Mouse (Mus musculus) olfactory bulb, adult 2 months (tissue): ENCODE measurements at regions not wholly inside any gene's neighbourhood (a gene's known extent, or its start where the extent isn't known, plus 50 kb on each side); places are given as distances from the start of the nearest gene placed in this dataset.

Experiments used
- H3K27ac ChIP-seq: fragments of 200-500 bp; 2 replicates; pipeline ENCODE4 v1.5.1; 2012; ENCODE audit warnings: low read depth, low read length; ENCODE audit not compliant: insufficient read depth
- H3K4me1 ChIP-seq: fragments of 200-500 bp; 2 replicates; pipeline ENCODE4 v1.6.1; 2012; ENCODE audit warnings: low read length; ENCODE audit not compliant: control insufficient read depth, insufficient read depth
- H3K4me3 ChIP-seq: fragments of 200-500 bp; 2 replicates; pipeline ENCODE4 v1.5.1; 2012; ENCODE audit warnings: mild to moderate bottlenecking, low read depth, low read length, moderate library complexity; ENCODE audit not compliant: insufficient read depth
- CTCF ChIP-seq: fragments of 200-500 bp; IDR thresholded peaks from 2 replicates; pipeline ENCODE4 v1.5.1; 2012; ENCODE audit warnings: low read depth, mild to moderate bottlenecking, low read length, moderate library complexity; ENCODE audit not compliant: insufficient read depth
- POLR2A ChIP-seq: fragments of 200-500 bp; IDR thresholded peaks from 2 replicates; pipeline ENCODE4 v1.6.1; 2012; ENCODE audit warnings: mild to moderate bottlenecking, low read depth, low read length, moderate library complexity; ENCODE audit not compliant: insufficient read depth
- WGBS: fragments of 180-500 bp; shearing (Covaris S2); methylation state at CpG from one replicate; pipeline ENCODE4 v1.1.7; 2018; 5-methylcytosine and 5-hydroxymethylcytosine counted together

DNA sequence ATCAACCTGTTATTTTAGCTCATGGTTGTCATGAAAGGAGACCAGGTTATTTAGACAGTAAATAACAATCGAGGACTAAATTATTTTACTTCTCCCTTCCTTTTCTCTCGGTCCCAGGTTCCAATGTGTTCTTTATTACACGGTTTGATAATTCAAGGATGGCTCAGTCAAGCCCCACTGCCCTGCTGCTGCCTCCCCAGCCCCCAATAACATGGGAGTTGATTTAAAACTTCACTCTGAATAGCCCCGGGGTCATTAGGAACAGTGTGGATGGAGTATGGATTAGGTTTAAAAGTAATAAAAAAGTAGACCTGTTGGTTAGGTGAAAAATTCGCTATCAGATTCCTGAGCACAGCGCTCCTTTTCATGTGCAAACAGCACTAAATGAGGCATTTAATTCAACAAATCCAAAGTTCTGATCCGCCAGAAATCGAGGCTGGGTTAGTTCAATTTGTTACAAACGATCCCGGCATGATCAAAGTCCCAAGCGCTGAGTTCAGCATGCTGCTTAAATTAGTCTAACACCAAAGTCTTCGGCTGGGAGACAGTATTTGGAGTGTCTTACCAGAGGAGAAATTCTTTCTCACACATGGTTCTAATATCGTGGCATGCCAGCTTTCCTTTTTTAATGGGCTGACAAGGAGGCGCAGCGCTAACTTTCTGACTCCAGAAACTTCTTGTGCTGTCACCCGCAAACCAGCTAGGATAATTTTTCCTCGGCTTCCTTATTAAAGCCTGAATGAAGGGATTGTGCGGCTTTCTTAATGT lies 146.5 kb upstream of the Irx3 start:
- no peak overlapping the region for H3K4me3 ChIP-seq
- 44% methylated on average over 18 of the region's 18 CpGs for WGBS
- TF ChIP-seq CTCF (no peak), POLR2A (no peak)
- H3K27ac ChIP-seq = no peak overlapping the region
- H3K4me1 ChIP-seq = no peaks in the 10 kb centered on the region

- no peak overlapping the region for H3K4me3 ChIP-seq
- TF ChIP-seq POLR2A = no peak
- no peak for TF ChIP-seq CTCF
- no peak overlapping the region for H3K27ac ChIP-seq
- WGBS = 67% methylated on average over 5 of the region's 5 CpGs
- H3K4me1 ChIP-seq = no peaks in the 10 kb centered on the region
Measured at GRCm38 (mm10) chr8:91941005-91941404, 139.1 kb upstream of the Irx3 start.

DNA sequence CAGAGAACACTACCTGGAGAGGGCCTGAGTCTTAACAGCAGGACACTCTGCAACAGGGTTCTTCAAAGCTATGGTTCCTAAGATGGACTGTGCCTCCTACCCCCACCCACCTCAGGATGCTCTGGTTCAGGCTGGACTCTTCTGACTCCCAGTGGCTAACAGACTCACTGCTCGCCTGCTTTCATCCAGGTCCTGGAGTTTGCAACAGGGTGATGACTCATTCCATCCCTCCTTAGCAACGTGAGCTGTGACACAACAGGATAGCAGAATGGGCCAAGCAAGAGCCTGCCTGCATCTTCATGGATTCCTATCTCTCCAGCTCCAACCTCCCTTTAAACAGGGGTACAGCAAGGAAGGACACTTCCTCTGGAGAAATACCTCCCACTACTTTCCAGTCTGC lies 135.4 kb upstream of the Irx3 start:
- Histone ChIP-seq H3K27ac (no peak overlapping the region), H3K4me1 (no peaks in the 10 kb centered on the region), H3K4me3 (no peak overlapping the region)
- TF ChIP-seq CTCF = no peak
- whole genome bisulfite sequencing = 31% methylated on average over 2 of the region's 2 CpGs

- TF ChIP-seq CTCF = no peak
- no peak for TF ChIP-seq POLR2A
- WGBS = 88% methylated on average over 4 of the region's 4 CpGs
- Histone ChIP-seq H3K4me3 (no peak overlapping the region), H3K4me1 (no peaks in the 10 kb centered on the region), H3K27ac (no peak overlapping the region)
Measured at GRCm38 (mm10) chr8:91930520-91930919, 128.7 kb upstream of the Irx3 start.

- TF ChIP-seq CTCF = no peak
- TF ChIP-seq POLR2A = no peak
- Histone ChIP-seq H3K4me3 (no peak overlapping the region), H3K4me1 (no peaks in the 10 kb centered on the region), H3K27ac (no peak overlapping the region)
- WGBS = 88% methylated on average over 8 of the region's 8 CpGs
Measured at GRCm38 (mm10) chr8:91925968-91926524, 124.2 kb upstream of the Irx3 start.

GRCm38 (mm10) chr8:91924152-91924551 lies 122.3 kb upstream of the Irx3 start:
- 96% methylated on average over 4 of the region's 4 CpGs for WGBS
- Histone ChIP-seq H3K27ac (no peak overlapping the region), H3K4me3 (no peak overlapping the region), H3K4me1 (no peaks in the 10 kb centered on the region)
- TF ChIP-seq POLR2A = no peak
- TF ChIP-seq CTCF = no peak

- Histone ChIP-seq H3K4me1 (no peaks in the 10 kb centered on the region), H3K4me3 (no peak overlapping the region), H3K27ac (no peak overlapping the region)
- 91% methylated on average over 3 of the region's 3 CpGs for WGBS
- no peak for TF ChIP-seq CTCF
- TF ChIP-seq POLR2A = no peak
Measured at GRCm38 (mm10) chr8:91922211-91922874, 120.5 kb upstream of the Irx3 start.

DNA sequence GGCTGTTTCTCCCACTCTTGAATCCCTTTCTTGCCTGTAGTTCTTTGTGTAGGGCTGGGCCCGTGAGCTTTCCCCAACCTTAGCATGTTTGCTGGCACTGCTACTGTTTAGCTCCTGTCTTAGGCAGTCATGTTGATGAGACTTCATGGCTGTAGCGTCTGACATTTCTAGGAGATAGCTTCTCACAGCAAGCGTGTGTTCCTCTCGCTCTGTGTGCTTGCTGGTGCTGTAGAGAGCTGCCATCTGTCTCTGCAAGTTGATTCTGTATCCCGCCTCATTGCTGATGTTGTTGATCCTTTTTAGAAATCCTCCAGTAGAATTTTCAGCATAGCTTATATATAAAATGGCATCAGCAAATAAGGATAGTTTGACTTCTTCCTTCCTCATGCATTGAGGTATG lies 116.0 kb upstream of the Irx3 start:
- Histone ChIP-seq H3K4me1 (no peaks in the 10 kb centered on the region), H3K27ac (no peak overlapping the region), H3K4me3 (no peak overlapping the region)
- WGBS = 92% methylated on average over 5 of the region's 5 CpGs
- TF ChIP-seq CTCF (no peak), POLR2A (no peak)

GRCm38 (mm10) chr8:91913971-91914370 lies 112.1 kb upstream of the Irx3 start:
- TF ChIP-seq CTCF = no peak
- no peak for TF ChIP-seq POLR2A
- Histone ChIP-seq H3K27ac (no peak overlapping the region), H3K4me3 (no peak overlapping the region), H3K4me1 (no peaks in the 10 kb centered on the region)
- 92% methylated on average over 5 of the region's 5 CpGs for WGBS
